9 mouse cellular contexts compared by ENCODE assay signal in the genomic region with DNA sequence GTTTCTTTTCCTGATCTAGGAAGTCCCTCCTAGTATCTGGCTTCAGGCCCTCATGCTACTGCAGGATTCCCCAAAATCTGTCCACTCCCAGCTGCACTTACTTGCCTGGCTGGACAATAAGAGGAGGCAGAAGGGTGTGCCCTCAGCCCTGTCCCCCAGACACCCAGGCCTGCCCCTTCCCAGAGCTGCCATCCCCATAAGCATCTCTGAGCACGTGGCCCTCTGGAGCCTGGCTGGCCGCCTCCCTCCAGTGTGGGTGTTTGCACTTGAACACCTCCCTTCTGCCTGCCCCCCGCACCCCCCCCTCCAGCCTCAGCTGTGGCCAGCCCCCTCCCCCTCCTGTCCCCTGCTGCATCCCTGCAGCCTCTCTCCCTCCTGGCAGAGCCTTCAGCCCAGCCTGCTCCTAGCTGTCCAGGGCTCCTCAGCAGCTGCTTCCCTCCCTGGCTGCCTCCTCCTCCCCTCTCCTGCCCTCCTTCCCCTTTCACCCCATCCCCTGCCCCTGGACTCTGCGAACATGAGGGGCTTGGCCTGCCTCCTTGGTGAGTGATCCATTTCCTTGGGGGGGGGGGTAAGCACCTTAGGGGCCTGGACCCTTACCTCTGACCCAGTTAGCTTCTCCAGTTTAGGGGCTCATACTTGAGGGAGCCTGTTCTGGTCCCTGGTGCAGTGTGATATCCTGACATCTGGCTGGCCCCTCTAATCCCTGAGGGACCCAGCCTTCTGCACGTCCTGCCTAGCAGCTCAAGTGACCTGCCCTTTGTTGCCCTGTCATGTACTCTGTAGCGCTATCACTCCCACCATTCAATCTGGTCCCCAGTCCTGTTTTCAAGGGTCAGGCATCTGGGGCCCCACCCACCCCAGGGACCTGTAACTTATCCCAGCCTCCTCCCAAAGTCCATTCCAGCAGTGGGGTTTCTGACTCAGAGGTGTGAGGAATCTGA. TPM values are rescaled to one million over a fixed set of nuclear protein-coding genes. Genes with fewer than 3 reads are reported as not detected.
DNase-seq lines count a peak whose midpoint lies in the region; ATAC-seq and TF ChIP-seq lines count a peak whose summit lies in the region.
"Had no signal": no experiment of that assay in that cellular context is flagged by ENCODE, and none has a peak within 500 bp of the region (broad histone marks: within the 10 kb centered on the region; RNA-seq: fewer than 3 reads in every experiment).

A gene (plus strand): TSS at position 345 of the 941 bp plus-strand sequence.

- peak; percentile 74 for DNase-seq in 3T3-L1 (ENCODE audit: low read depth, low spot score)
- DNase-seq in MN1 (ENCODE audit: low spot score), result peak; percentile 74
- peak; percentile 70 for DNase-seq in heart, postnatal 4 days
- DNase-seq in lung, postnatal 14 days, result peak; percentile 51
- DNase-seq in stomach, postnatal 0 days (ENCODE audit: low spot score), result peak; percentile 56
- DNase-seq in spleen, postnatal 10 days (ENCODE audit: low spot score in 2 of 2), result no peak
- no peak for DNase-seq in thymus, postnatal 25 days

- H3K27me3 ChIP-seq in forebrain, embryonic 16.5 days (replicated peaks; ENCODE audit: control insufficient read depth, insufficient read depth, low read length), result no peaks in the 10 kb centered on the region
- H3K27me3 ChIP-seq in stomach, postnatal 0 days (ENCODE audit: control insufficient read depth, insufficient read depth, low read length), result no peaks in the 10 kb centered on the region

- H3K4me2 ChIP-seq in forebrain, embryonic 16.5 days (ENCODE audit: low read length), result no peak within 1 kb of the TSS; the same call in 1 of the 2 replicates
- peak within 1 kb of the TSS; percentile 29 for H3K4me2 ChIP-seq in stomach, postnatal 0 days (replicated peaks; ENCODE audit: low read depth)

- H3K9me3 ChIP-seq in forebrain, embryonic 16.5 days (ENCODE audit: control insufficient read depth, low read length), result no peaks in the 10 kb centered on the region
- no peaks in the 10 kb centered on the region for H3K9me3 ChIP-seq in stomach, postnatal 0 days (ENCODE audit: control insufficient read depth, low read length)

- TF ChIP-seq CTCF in stomach, postnatal 0 days (IDR thresholded peaks at IDR 0.05; ENCODE audit: low read depth), result no peak; the same call in 1 of the 2 replicates

- H3K4me3 ChIP-seq in forebrain, embryonic 16.5 days (replicated peaks; ENCODE audit: low read length), result no peak within 1 kb of the TSS
- H3K4me3 ChIP-seq in stomach, postnatal 0 days (ENCODE audit: low read depth, low read length), result no peak within 1 kb of the TSS

- WGBS in forebrain, embryonic 16.5 days, result 10% methylated on average over 6 of the region's 6 CpGs
- 8% methylated on average over 6 of the region's 6 CpGs for WGBS in stomach, postnatal 0 days

- TF ChIP-seq EP300 in stomach, postnatal 0 days (optimal IDR thresholded peaks at IDR 0.05), result no peak

- H3K9ac ChIP-seq in forebrain, embryonic 16.5 days (replicated peaks; ENCODE audit: low read depth, low read length), result peak within 1 kb of the TSS; percentile 42
- H3K9ac ChIP-seq in stomach, postnatal 0 days (ENCODE audit: low read length), result no peak within 1 kb of the TSS; the same call in 1 of the 2 replicates

- H3K4me1 ChIP-seq in forebrain, embryonic 16.5 days (replicated peaks; ENCODE audit: control insufficient read depth, insufficient read depth, low read length), result peaks cover 49% of the 10 kb centered on the region
- peaks cover 10% of the 10 kb centered on the region for H3K4me1 ChIP-seq in stomach, postnatal 0 days (replicated peaks; ENCODE audit: control insufficient read depth, insufficient read depth)

- peak within 1 kb of the TSS; percentile 98 for H3K27ac ChIP-seq in forebrain, embryonic 16.5 days (ENCODE audit: low read length)
- H3K27ac ChIP-seq in stomach, postnatal 0 days (replicated peaks), result peak within 1 kb of the TSS; percentile 90

- no peak for ATAC-seq in forebrain, embryonic 16.5 days
- peak; percentile 56; the same call in 1 of the 2 replicates for ATAC-seq in stomach, postnatal 0 days (ENCODE audit: low FRiP score, low TSS enrichment)

- peaks cover 3% of the 10 kb centered on the region; the same call in 1 of the 2 replicates for H3K36me3 ChIP-seq in forebrain, embryonic 16.5 days (ENCODE audit: control insufficient read depth, insufficient read depth)
- H3K36me3 ChIP-seq in stomach, postnatal 0 days (ENCODE audit: control insufficient read depth, insufficient read depth, low read length), result peaks cover 2% of the 10 kb centered on the region

RNA-seq across cellular contexts. Expression of the gene that starts here (rescaled TPM):
- 0.34 and 0.39 TPM in 2 replicates for polyA plus RNA-seq in forebrain, embryonic 16.5 days (2015; fragmentation: Nextera tagmentation; extraction: Ambion mirVana)
- total RNA-seq in heart, postnatal 4 days (2021), result 10 to 100 TPM in 1 of 2 experiments, 1 to 10 TPM in 1; 8.7 to 11.1 TPM
- 1.3 and 1.9 TPM in 2 replicates for polyA plus RNA-seq in stomach, postnatal 0 days (2015; fragmentation: Nextera tagmentation; extraction: Ambion mirVana)
- total RNA-seq: common myeloid progenitor, adult 5-6 weeks had no signal

Comparison
In these comparisons a context has a peak if more than half of its experiments do, and no peak if none do; other contexts are left out.
1. DNase-seq: peak in 3T3-L1 (single experiment), MN1 (single experiment), heart, postnatal 4 days (single experiment), lung, postnatal 14 days (single experiment) and stomach, postnatal 0 days (single experiment); none in spleen, postnatal 10 days (0 of 2) and thymus, postnatal 25 days (single experiment).